Mouse (Mus musculus) embryo, embryonic 9.5 days (tissue): Measurements from ENCODE around the gene Wnt9a.
A peak's percentile ranks its signal among the peaks of the same experiment; 100 is the strongest.
"Not testable (repeated sequence)": the region's sequence is repeated elsewhere in the genome, so short reads cannot be mapped to it uniquely, and the experiment has no call there.

Source experiments
- DNase-seq: peaks from one replicate; pipeline ENCODE4 v3.0.0-alpha.2; 2017; ENCODE audit errors: extremely low spot score

Wnt9a gene

DNA sequence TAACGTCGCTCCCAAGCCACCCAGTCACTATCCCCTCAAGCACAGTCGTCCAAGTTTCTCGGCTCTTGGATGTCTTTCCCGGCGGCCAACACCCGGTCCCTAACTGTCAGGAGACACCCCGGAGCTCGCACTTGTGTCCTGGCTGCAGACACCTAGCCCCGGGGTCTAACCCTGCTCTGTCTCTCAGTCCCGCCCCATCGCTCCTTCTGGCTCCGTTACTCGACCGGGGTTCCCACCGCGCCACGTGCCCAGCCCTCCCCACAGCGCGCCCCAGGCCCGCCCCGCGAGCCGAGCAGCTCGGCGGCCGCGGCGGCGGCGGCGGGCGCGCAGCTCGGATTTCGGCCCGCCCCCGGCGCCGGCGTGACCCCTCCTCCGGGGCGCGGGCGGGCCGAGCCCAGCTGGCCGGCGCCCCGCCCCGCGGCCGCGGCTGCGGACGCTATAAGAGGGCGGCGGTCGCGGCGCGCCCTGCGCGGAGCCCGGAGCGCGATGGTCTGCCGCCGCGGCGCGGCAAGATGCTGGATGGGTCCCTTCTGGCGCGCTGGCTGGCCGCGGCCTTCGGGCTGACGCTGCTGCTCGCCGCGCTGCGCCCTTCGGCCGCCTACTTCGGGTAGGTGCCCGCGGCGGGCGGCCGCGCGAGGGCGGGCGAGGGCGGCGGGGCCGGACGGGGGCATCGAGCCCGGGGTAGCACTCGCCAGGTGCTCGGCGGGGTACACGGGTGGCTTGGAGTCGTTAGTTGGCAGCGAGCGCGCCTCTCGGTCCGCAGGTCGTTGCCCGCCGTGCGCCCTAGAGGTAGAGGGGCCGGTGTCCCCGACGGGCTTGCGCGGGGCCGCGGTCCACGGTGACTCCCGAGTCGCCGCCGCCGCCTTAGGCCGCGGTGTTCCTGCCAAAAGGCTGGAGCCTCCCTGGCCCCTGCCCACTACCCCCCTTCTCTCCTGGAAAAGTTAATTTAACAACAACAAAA, at the start of gene Wnt9a:
Gene Wnt9a (plus strand): TSS at position 468 of the 961 bp plus-strand sequence.
- peak; percentile 63 for DNase-seq

DNA sequence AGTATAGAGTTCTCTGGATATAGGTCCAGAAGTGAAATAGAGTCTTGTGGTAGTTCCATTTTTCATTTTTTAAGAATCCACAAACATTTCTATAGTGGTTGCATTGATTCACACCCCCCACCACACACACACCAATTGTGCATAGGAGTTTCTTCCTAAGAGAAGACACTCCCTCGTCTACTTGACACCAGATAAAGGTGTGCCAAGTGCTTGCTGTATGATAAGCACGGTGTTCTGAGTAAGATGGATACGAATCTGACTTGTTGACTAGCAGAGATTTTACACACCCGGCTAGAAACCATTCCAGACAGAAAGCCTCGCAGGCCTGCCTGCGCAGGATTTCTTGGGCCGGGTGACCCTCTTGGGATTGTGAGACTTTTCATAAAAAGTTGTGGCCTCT, 47.1 kb upstream of the Wnt9a start:
- DNase-seq: no peak

DNA sequence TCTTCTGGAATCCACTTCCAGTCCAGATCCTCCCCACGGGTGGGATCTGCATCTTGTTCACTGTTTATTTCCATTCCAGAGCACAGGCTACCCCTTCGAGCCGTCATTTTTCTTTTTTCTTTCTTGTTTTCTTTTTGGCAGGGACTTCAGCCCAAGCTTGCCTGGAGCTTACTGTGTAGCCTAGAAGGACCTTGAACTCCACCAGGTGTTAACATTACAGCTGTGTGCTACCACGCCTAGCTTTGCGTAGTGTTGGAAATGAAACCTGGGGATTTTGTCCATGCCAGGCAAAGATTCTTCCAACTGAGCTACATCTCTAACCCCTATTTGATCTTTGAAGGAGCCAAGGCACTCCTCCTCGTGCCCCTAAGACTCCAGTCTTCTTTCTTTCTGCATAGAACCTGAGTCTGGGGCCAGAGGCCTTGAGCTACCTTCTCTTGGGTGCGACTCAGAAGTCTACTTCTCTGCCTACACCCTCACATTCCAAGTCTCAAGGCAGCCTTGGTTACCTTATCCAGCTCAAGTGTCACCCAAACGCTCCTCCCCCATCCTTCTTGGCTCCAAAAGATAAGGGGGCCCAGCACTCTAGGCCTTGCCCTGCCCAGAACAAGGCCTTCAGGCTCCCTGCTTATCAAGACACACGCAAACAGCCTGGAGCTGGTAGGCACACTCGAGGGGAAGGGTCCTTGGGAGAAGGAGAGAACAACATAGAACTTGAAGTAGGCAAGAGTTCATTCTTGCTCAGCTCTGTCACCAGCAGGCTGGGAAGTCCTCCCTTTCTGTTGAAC, 45.8 kb upstream of the Wnt9a start:
- DNase-seq: no peak

DNA sequence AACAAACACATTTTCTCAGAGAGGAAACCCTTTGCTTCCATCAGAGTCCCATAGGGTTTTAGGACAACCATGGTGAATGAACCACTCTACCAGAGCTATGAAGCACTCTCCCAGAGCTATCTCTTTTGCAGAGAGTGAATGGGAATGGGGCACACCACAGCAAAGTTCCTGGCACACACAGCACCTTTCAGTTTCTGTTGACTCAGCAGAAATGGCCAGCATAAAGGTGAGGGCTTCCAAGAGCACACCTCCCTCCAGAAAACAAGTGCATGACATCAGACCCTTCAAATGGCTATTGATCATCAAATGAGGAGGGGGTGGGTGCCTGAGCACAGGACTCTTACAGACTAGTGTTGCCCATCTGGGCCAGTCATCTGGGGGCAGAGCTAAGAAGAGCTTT, 44.4 kb upstream of the Wnt9a start:
- DNase-seq: no peak

DNA sequence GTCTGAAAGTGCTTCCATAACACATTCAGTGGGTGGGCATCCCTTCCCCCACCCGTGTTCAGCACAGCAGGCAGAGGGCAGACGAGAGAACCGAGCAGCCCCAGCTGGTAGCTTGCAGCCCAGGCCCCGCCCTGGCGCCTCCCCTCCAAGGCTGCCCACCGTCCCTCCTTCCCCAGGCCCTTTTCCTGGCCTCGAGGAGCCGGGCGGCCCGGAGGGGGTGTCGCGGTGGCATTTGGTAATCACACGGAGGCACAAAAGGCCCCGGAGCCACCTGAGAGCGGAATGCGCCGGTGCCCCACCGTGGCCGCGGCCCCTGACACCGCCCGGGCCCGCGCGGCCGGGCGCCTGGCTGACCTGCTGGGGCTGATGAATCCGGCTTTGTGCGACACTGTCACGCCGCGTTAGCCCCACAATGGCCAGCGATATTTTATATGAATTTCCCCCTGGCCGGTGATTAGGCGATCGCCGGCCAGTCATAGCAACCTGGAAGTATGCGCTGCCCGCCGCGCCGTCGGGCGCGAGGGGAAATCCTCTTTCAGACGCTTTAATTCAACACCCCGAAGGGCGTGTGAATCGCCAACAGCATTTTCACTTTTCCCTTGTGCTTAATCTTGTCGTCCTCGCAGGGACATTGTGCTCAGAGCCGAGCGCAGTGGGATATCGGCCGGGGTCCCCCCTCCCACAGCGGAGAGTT, 42.7 kb upstream of the Wnt9a start:
- DNase-seq: peak; percentile 71

DNA sequence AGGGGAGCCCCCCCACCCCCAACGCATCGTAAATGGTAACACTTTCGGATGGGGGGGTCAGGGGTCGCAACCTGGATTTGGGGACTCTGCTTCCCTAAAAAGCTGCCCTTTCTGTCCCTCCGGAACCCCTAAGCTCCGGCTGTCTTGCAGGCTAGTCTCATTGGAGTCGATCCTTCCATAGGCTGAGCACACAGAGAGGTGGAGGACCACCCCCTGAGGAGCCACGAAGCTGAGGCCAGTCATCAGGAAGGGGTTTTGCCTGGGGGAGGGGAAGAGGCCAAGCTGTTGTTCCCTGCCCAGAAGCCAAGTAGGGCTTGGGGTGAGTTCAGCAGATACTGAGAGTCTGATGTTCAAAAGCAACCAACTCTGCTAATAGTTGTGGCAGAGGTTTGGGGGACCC, 42.1 kb upstream of the Wnt9a start:
- peak; percentile 58 for DNase-seq

DNA sequence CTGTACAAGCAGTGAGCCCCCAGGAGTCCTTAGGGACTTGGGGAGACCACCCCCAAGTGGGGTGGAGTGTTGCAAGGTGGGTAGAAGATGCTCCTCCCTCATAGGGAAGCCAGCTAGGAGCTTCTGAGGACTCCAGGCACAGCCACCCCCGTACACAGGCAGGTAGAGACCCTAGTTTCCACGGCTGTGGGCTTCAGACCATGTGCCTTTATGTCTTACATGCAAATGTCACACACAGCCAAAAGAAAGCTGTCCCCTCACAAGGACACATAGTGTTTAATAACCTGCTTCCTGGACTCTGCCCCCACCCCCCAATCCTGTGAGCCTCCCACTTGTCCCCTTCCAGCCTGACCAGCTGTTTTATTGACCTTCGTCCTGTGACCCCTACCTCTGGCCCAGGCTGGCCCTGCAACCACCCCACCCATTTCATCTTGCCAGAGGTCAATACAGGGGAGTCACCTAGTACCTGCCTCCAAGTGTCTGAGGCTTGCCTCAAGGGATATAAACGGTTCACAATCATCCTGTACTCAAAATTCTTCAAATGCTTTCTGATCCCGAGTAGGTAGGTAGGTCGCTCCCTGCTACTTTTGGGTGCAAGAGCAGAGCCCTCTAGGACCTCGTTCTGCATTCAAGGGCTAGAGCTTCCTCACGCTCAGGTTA, 41.4 kb upstream of the Wnt9a start:
- DNase-seq: peak; percentile 12

DNA sequence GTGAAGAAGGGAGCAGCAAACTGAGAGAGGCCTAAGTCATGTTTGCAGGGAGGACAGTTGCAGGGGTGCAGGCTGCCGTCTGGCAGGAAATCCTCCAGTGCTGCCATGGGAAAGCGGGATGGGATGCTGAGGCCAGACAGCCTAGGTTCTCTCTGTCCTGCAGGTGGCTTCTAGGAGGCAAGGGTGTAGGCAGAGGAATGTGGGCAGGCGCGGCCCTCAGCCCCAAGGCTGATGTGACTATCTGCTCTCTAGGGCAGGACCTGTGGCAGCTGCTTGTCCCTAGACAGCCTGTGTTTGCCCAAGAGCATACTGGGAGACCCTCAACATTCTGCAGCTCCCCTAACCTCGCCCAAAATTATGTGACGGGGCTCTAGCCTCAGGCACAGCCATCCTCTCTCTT, 40.0 kb upstream of the Wnt9a start:
- no peak for DNase-seq

DNA sequence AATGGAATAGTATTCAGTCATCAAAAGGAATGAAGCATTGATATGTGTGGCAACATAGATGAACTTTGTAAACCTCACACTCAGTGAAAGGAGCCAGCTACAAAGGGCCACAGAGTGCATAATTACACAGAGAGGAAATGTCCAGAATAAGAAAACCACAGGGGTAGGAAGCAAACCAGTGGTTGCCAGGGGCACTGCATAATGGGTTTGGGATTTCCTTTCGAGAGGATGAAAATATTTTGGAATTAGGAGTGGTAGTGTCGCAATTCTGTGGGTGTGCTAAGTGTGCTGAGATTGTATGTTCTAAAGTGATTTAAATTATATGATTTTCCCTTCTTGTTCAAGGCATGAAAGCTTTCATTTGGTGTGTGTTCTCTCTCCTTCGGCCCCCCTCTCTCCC, 32.5 kb upstream of the Wnt9a start:
- no peak for DNase-seq

DNA sequence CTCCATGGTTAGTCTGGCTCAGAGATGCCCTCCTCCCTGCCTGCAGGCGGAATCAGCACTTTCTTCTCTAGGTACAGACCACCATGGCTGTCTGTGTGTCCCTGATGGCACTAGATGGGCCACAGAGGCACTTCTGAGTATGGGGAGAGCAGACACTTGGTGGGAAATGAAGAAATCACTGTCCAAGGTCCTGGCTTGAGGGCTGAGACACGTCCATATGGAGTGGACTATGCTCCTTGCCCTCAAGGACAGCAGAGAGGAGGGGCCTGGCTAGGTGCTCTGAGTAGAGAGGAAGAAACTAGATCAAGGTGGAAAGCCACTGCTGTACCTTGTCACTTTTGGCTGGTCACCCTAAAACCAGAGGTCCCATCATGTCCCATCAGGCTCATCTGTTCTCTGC, 29.9 kb upstream of the Wnt9a start:
- no peak for DNase-seq

DNA sequence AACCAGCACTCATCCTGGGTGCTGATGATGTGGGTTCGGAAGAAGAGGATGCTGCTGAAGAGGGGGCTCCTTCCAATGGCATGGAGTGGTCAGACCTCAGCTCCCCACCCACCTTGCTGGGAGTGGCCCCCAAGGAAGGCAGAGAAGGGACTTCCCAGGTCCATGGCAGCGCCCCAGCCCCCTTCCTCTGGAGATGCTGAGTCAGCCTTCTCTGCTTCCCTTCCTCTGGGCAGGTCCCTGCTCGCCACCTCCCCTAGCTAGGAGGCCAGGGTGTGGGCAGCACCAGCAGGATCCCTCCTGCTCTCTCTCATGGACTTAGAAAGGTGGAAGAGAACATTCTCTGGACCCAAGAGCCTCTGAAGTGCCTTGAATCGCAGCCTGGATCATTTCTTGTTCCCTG, 28.7 kb upstream of the Wnt9a start:
- no peak for DNase-seq

DNA sequence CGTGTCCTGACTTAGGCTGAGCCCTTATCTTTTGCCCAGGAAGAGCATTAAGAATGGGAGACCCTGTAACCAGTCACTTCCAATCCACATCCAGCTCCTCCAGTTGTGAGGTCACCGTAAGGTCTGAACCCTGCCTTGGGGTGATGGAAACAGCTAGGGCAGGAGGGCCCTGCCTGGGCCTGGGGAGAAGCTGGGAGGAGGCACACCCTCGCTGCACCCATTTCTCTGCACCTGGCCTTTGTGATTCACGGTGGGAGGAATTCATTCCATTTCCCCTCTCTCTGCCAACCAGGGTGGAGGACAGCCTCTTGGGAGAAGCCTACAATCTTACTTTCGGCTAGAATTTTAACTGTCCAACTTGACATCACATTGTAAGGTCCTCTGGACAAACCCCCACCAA, 24.6 kb upstream of the Wnt9a start:
- no peak for DNase-seq

DNA sequence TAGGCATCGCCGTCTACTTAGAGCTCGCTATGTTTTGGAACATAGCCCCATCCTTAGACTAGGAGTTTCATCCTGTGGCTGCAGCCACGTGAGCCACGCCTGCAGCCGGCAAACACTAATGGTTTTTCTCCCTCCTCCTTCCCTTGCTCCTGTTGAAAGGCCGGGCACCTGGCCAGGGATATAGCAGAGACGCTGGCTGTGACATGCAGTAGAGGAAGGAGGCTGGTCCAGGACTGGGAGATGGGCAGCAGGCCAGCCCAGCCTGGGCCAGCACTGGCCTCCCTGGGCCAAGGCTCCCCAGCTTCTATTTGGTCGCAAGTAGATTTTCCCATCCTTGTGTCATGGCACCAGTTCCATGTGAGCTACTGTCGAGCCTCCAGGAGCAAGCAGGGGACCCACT, 23.8 kb upstream of the Wnt9a start:
- DNase-seq: no peak

DNA sequence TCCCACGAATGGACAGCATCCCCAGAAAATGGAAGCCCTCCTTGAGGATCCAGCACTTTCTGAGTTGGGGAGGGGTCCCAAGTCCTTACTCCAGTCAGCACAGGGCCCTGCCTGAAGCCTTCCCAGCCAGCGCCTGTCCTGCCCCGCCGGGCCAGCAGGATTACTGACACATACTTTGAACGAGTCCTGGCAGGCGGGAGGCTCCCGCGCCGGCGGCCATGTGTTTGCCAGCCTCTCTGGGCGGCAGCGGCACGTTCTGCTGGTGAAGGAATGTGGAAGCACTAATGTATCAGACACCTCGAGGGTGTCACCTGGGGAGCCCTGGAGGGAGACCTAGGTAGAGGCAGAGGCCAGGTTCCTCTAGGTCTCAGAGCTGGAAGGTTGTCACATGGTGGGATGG, 22.6 kb upstream of the Wnt9a start:
- DNase-seq: no peak

DNA sequence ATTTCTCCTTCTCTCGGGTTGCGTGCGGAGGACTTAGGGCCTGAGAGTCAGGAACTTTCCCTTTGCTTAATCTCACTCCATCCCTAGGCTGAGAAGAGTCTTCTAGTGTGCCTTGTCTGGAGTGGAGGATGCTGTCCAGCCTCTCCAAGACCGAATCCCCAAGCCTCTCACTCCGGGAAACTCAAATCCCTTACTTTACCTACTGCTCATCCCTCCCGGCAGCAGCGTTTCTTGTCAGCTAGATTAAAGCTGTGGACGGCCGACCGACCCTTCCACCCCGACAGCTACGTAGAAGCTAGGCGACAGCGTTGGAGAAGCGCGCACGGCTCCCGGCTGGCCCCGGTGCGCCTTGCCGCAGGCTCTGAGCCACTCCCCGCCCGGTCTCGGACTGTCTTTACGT, 17.0 kb upstream of the Wnt9a start:
- DNase-seq: peak; percentile 46

DNA sequence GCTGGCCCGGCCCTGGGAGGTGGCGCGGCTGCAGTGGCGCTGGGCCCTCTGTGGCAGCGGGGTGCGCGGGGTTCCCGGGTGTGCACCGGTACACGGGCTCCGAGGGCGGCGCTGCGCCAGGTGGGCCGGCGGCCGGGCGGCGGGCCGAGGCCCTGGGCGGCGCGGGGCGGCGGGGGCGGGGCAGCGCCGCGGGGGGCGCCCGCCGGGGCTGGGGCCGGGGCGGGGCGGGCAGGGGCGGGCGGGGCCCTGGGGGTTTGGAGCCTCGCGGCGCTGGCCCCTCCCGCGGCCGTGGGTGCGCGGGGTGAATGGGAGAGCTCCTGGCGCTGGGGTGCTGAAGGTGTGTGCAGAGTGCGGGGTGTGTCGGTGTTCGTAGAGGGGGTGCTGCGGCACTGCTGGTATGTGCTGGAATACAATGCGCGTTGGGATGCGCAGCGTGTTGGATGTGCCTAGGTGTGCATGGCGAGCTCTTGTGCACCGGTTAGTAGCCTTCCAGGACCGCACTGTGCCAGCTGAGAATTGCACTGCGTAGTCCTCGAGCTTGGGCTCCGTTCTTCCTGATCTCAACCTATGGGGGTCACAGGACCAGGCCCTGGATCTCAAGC, 15.9 kb upstream of the Wnt9a start, which contains the start of gene Wnt3a:
Gene Wnt3a (minus strand): TSS at position 51 of the 602 bp plus-strand sequence.
- no peak for DNase-seq

DNA sequence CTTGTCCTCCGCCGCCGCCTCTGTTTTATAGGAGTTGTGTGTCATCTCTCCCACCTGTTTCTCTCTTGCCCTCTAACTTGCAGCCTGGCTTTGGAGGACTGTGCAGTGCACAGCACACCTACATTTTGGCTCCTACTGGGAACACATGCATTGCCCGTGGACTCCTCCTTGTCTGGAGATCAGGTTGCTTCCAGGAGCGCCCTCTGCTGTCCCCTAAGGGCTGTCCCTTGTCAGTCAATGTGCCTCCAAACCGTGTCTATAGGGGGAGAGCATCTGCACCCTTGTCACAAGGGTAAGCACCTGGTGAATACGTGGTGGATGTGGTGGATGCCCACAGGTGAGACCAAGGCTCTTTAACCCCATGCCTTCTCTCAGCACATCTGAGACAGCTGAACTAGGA, 13.1 kb upstream of the Wnt9a start:
- DNase-seq: no peak

DNA sequence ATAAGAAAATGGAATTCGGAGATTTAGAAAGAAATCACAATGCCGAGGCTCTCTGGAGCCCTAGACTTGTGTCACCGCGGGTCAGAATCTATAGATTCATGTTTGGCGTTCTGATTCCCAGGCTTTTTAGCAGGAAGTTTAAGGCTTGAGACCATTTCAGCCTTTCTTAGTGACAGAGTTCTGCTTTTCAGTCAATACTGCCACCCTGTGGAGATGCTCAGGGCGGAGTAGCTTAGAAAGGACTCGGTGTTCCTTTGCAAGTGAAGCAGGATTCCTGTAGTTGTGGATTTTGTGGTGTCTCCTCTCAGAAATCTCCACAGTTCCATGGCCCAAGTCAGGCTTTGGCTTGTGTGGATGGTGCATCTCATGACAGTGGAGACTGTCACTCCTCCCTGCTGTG, 8.8 kb upstream of the Wnt9a start:
- DNase-seq: peak; percentile 56

DNA sequence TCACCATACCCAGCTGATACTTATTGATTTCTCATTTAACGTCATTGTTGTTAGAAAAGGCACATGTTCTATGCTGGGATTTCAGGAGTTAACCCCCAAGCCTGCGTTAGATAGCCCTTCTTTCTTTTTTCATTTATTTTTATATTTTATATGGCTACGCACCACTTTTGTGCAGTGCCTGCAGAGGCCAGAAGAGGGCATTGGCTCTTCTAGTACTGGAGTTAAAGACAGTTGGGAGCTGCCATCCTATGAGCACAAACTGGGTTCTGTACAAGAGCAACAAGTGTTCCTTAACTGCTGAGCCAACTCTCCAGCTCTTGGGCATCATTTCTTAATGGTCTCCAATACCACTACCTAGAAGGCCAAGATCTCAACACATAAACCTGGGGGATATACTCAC, 6.5 kb upstream of the Wnt9a start:
- no peak for DNase-seq

DNA sequence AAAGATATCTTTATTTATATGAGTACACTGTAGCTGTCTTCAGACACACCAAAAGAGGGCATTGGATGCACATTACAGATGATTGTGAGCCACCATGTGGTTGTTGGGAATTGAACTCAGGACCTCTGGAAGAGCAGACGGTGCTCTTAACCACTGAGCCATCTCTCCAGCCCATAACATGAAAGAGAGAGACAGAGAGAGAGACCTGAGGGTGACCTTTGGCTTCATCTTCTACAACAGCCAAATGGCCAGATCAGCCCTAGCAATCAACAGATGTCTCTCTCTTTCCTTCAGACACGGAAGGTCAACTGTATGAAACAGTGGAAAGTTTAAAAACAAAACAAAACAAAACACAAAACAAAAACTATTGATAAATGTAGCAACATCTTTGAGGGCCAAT, 5.7 kb upstream of the Wnt9a start:
- not testable (repeated sequence) for DNase-seq
